Mouse (Mus musculus): ENCODE measurements around the gene Ckm. TPM values are rescaled to one million over a fixed set of nuclear protein-coding genes. Genes with fewer than 3 reads are reported as not detected.
A peak's percentile ranks its signal among the peaks of the same experiment; 100 is the strongest.

Ckm gene
- total and polyA plus RNA-seq, 2 experiments from 2014 or later = 4,665 to 5,632 TPM

- DNase-seq (ENCODE audit: low spot score) = no peak
- H3K9ac ChIP-seq (replicated peaks; ENCODE audit: low read depth, low read length) = no peak overlapping the region
- no peaks in the 10 kb centered on the region for H3K4me1 ChIP-seq (ENCODE audit: control insufficient read depth, insufficient read depth)
- H3K36me3 ChIP-seq (replicated peaks; ENCODE audit: control insufficient read depth, insufficient read depth, low read length) = peaks cover 60% of the 10 kb centered on the region
- H3K4me3 ChIP-seq (ENCODE audit: low read depth, low read length) = no peak overlapping the region
- no peak overlapping the region for H3K27ac ChIP-seq (ENCODE audit: low read depth)
- no peak overlapping the region for H3K4me2 ChIP-seq (ENCODE audit: low read depth, low read length)
- H3K27me3 ChIP-seq (ENCODE audit: control insufficient read depth, insufficient read depth, low read length) = no peaks in the 10 kb centered on the region
- no peak for ATAC-seq (ENCODE audit: insufficient read depth, low read depth)
- no peaks in the 10 kb centered on the region for H3K9me3 ChIP-seq (replicated peaks; ENCODE audit: control insufficient read depth, low read length)
- WGBS = 88% methylated on average over 16 of the region's 16 CpGs
- TF ChIP-seq CTCF (IDR thresholded peaks at IDR 0.05; ENCODE audit: low read depth) (no peak), EP300 (IDR thresholded peaks at IDR 0.05; ENCODE audit: low read depth) (no peak)
Measured at GRCm38 (mm10) chr7:19447689-19448088, 43.1 kb downstream of the Ckm start.

GRCm38 (mm10) chr7:19449165-19449564 lies 44.6 kb downstream of the Ckm start:
- Histone ChIP-seq H3K27ac (ENCODE audit: low read depth) (no peak overlapping the region), H3K36me3 (replicated peaks; ENCODE audit: control insufficient read depth, insufficient read depth, low read length) (peaks cover 56% of the 10 kb centered on the region), H3K4me2 (ENCODE audit: low read depth, low read length) (no peak overlapping the region), H3K9me3 (replicated peaks; ENCODE audit: control insufficient read depth, low read length) (no peaks in the 10 kb centered on the region), H3K27me3 (ENCODE audit: control insufficient read depth, insufficient read depth, low read length) (no peaks in the 10 kb centered on the region), H3K9ac (replicated peaks; ENCODE audit: low read depth, low read length) (no peak overlapping the region), H3K4me1 (ENCODE audit: control insufficient read depth, insufficient read depth) (no peaks in the 10 kb centered on the region), H3K4me3 (ENCODE audit: low read depth, low read length) (no peak overlapping the region)
- 82% methylated on average over 12 of the region's 12 CpGs for WGBS
- no peak for ATAC-seq (ENCODE audit: insufficient read depth, low read depth)
- no peak for DNase-seq (ENCODE audit: low spot score)
- TF ChIP-seq EP300 (IDR thresholded peaks at IDR 0.05; ENCODE audit: low read depth) (no peak), CTCF (IDR thresholded peaks at IDR 0.05; ENCODE audit: low read depth) (no peak)

- no peak overlapping the region for H3K4me3 ChIP-seq (ENCODE audit: low read depth, low read length)
- no peak overlapping the region for H3K27ac ChIP-seq (ENCODE audit: low read depth)
- ATAC-seq (ENCODE audit: insufficient read depth, low read depth) = no peak
- WGBS = 89% methylated on average over 4 of the region's 4 CpGs
- TF ChIP-seq CTCF (IDR thresholded peaks at IDR 0.05; ENCODE audit: low read depth) (no peak), EP300 (IDR thresholded peaks at IDR 0.05; ENCODE audit: low read depth) (no peak)
- H3K9ac ChIP-seq (replicated peaks; ENCODE audit: low read depth, low read length) = no peak overlapping the region
- H3K4me1 ChIP-seq (ENCODE audit: control insufficient read depth, insufficient read depth) = peaks cover 14% of the 10 kb centered on the region
- no peaks in the 10 kb centered on the region for H3K27me3 ChIP-seq (ENCODE audit: control insufficient read depth, insufficient read depth, low read length)
- DNase-seq (ENCODE audit: low spot score) = no peak
- H3K9me3 ChIP-seq (replicated peaks; ENCODE audit: control insufficient read depth, low read length) = no peaks in the 10 kb centered on the region
- H3K4me2 ChIP-seq (ENCODE audit: low read depth, low read length) = no peak overlapping the region
- peaks cover 13% of the 10 kb centered on the region for H3K36me3 ChIP-seq (replicated peaks; ENCODE audit: control insufficient read depth, insufficient read depth, low read length)
Measured at GRCm38 (mm10) chr7:19455186-19455585, 50.6 kb downstream of the Ckm start.

- Histone ChIP-seq H3K9me3 (replicated peaks; ENCODE audit: control insufficient read depth, low read length) (no peaks in the 10 kb centered on the region), H3K4me2 (ENCODE audit: low read depth, low read length) (no peak overlapping the region), H3K4me1 (ENCODE audit: control insufficient read depth, insufficient read depth) (peaks cover 14% of the 10 kb centered on the region), H3K9ac (replicated peaks; ENCODE audit: low read depth, low read length) (no peak overlapping the region), H3K36me3 (replicated peaks; ENCODE audit: control insufficient read depth, insufficient read depth, low read length) (peaks cover 5% of the 10 kb centered on the region; the same call in 1 of the 2 replicates), H3K27ac (ENCODE audit: low read depth) (no peak overlapping the region), H3K4me3 (ENCODE audit: low read depth, low read length) (no peak overlapping the region), H3K27me3 (ENCODE audit: control insufficient read depth, insufficient read depth, low read length) (no peaks in the 10 kb centered on the region)
- ATAC-seq (ENCODE audit: insufficient read depth, low read depth) (no peak), DNase-seq (ENCODE audit: low spot score) (no peak)
- 44% methylated on average over 11 of the region's 11 CpGs for WGBS
- TF ChIP-seq EP300 (IDR thresholded peaks at IDR 0.05; ENCODE audit: low read depth) (no peak), CTCF (IDR thresholded peaks at IDR 0.05; ENCODE audit: low read depth) (no peak)
Measured at GRCm38 (mm10) chr7:19455819-19456495, 51.4 kb downstream of the Ckm start.

- WGBS = 87% methylated on average over 7 of the region's 7 CpGs
- Histone ChIP-seq H3K4me1 (ENCODE audit: control insufficient read depth, insufficient read depth) (peaks cover 14% of the 10 kb centered on the region), H3K27ac (ENCODE audit: low read depth) (no peak overlapping the region), H3K9ac (replicated peaks; ENCODE audit: low read depth, low read length) (no peak overlapping the region), H3K4me3 (ENCODE audit: low read depth, low read length) (no peak overlapping the region), H3K9me3 (replicated peaks; ENCODE audit: control insufficient read depth, low read length) (no peaks in the 10 kb centered on the region), H3K27me3 (ENCODE audit: control insufficient read depth, insufficient read depth, low read length) (no peaks in the 10 kb centered on the region), H3K4me2 (ENCODE audit: low read depth, low read length) (peak overlapping the region; percentile 96), H3K36me3 (replicated peaks; ENCODE audit: control insufficient read depth, insufficient read depth, low read length) (no peaks in the 10 kb centered on the region; the same call in 1 of the 2 replicates)
- ATAC-seq (ENCODE audit: insufficient read depth, low read depth) (no peak), DNase-seq (ENCODE audit: low spot score) (no peak)
- no peak for TF ChIP-seq CTCF (IDR thresholded peaks at IDR 0.05; ENCODE audit: low read depth)
- no peak for TF ChIP-seq EP300 (IDR thresholded peaks at IDR 0.05; ENCODE audit: low read depth)
Measured at GRCm38 (mm10) chr7:19456628-19457027, 52.1 kb downstream of the Ckm start.

Measured in heart, postnatal 0 days (tissue).